Mouse (Mus musculus) stomach, adult 2 months (tissue): ENCODE data around the gene Kat8. TPM values are rescaled to one million over a fixed set of nuclear protein-coding genes. Genes with fewer than 3 reads are reported as not detected.

Source experiments
- polyA plus RNA-seq: library from polyadenylated mRNA; depleted of rRNA; stranded (reverse); fragments of >200 nt; gene quantifications from 2 replicates; pipeline ENCODE4 v1.2.3, GENCODE M21; 2012; rRNA removed

Gene Kat8
- 4.1 and 4.7 TPM in 2 replicates for polyA plus RNA-seq

GRCm38 (mm10) chr7:127912190-127912871, at the start of gene Kat8:
TSS of gene Kat8 (plus strand) at chr7:127912516.

GRCm38 (mm10) chr7:127876041-127876466, 36.3 kb upstream of the Kat8 start, which contains the start of gene Zfp646:
TSS of gene Zfp646 (plus strand) at chr7:127876221.

GRCm38 (mm10) chr7:127876467-127877348, 35.6 kb upstream of the Kat8 start, which contains the start of gene Zfp668:
TSS of gene Zfp668 (minus strand) at chr7:127876828.

GRCm38 (mm10) chr7:127890798-127891197, 21.5 kb upstream of the Kat8 start, which contains the start of gene Prss53:
TSS of gene Prss53 (minus strand) at chr7:127890970.

GRCm38 (mm10) chr7:127895442-127895841, 16.9 kb upstream of the Kat8 start, which contains the start of the genes Gm21974 and Vkorc1:
TSS of gene Gm21974 (minus strand) at chr7:127895454.
TSS of gene Vkorc1 (minus strand) at chr7:127895617.

GRCm38 (mm10) chr7:127903971-127904796, 8.1 kb upstream of the Kat8 start, which contains the start of gene Bckdk:
TSS of gene Bckdk (plus strand) at chr7:127904082.

GRCm38 (mm10) chr7:127929923-127930322, 17.6 kb downstream of the Kat8 start, which contains the start of gene Prss8:
TSS of gene Prss8 (minus strand) at chr7:127930104.

GRCm38 (mm10) chr7:127946470-127947023, 34.2 kb downstream of the Kat8 start, which contains the start of gene Prss36:
TSS of gene Prss36 (minus strand) at chr7:127946725.

GRCm38 (mm10) chr7:127967004-127967921, 54.9 kb downstream of the Kat8 start, which contains the start of gene Fus:
TSS of gene Fus (plus strand) at chr7:127967457.

Other genes with a start within 250 kb of the Kat8 start
- gene Bcl7c, start 203.6 kb upstream of the Kat8 start, polyA plus RNA-seq = 20.6 and 22.6 TPM in 2 replicates
- gene Ctf1, start 199.8 kb upstream of the Kat8 start, polyA plus RNA-seq = 20.2 and 35.6 TPM in 2 replicates
- gene Ctf2, start 180.3 kb upstream of the Kat8 start, polyA plus RNA-seq = not detected in 2 replicates
- 22.9 and 30.3 TPM in 2 replicates for gene Fbxl19, start 168.0 kb upstream of the Kat8 start, polyA plus RNA-seq
- 20.9 and 23.7 TPM in 2 replicates for gene Orai3, start 142.7 kb upstream of the Kat8 start, polyA plus RNA-seq
- 4.1 and 4.5 TPM in 2 replicates for gene Setd1a, start 135.8 kb upstream of the Kat8 start, polyA plus RNA-seq
- not detected in 2 replicates for gene Gm49388, start 126.9 kb upstream of the Kat8 start, polyA plus RNA-seq
- 21.9 and 24.6 TPM in 2 replicates for gene Hsd3b7, start 111.9 kb upstream of the Kat8 start, polyA plus RNA-seq
- gene Stx4a, start 88.2 kb upstream of the Kat8 start, polyA plus RNA-seq = 26.6 and 29.8 TPM in 2 replicates
- gene Stx1b, start 88.0 kb upstream of the Kat8 start, polyA plus RNA-seq = 2.1 and 2.7 TPM in 2 replicates
- 5.6 and 6.4 TPM in 2 replicates for gene Zfp646, start 36.3 kb upstream of the Kat8 start, polyA plus RNA-seq
- gene Zfp668, start 35.7 kb upstream of the Kat8 start, polyA plus RNA-seq = 3.4 TPM in 2 replicates
- 2.9 and 3.2 TPM in 2 replicates for gene Prss53, start 21.5 kb upstream of the Kat8 start, polyA plus RNA-seq
- not detected in 2 replicates for gene Gm21974, start 17.1 kb upstream of the Kat8 start, polyA plus RNA-seq
- gene Vkorc1, start 16.9 kb upstream of the Kat8 start, polyA plus RNA-seq = 72.4 and 102 TPM in 2 replicates
- 75.1 and 76.5 TPM in 2 replicates for gene Bckdk, start 8.4 kb upstream of the Kat8 start, polyA plus RNA-seq
- gene Prss8, start 17.6 kb downstream of the Kat8 start, polyA plus RNA-seq = 112 and 116 TPM in 2 replicates
- 10.6 and 11.3 TPM in 2 replicates for gene Prss36, start 34.2 kb downstream of the Kat8 start, polyA plus RNA-seq
- 67.4 and 92.5 TPM in 2 replicates for gene Fus, start 54.9 kb downstream of the Kat8 start, polyA plus RNA-seq
- 87.6 and 101 TPM in 2 replicates for gene Pycard, start 81.4 kb downstream of the Kat8 start, polyA plus RNA-seq
- 4.5 and 4.9 TPM in 2 replicates for gene Trim72, start 91.4 kb downstream of the Kat8 start, polyA plus RNA-seq
- 1.7 and 3.5 TPM in 2 replicates for gene Itgam, start 150.1 kb downstream of the Kat8 start, polyA plus RNA-seq
- gene Gm49368, start 150.2 kb downstream of the Kat8 start, polyA plus RNA-seq = not detected in 2 replicates
- gene Itgax, start 217.0 kb downstream of the Kat8 start, polyA plus RNA-seq = 0.73 and 1.2 TPM in 2 replicates
- 0.14 TPM in 1 of 2 replicates, not detected in the other for gene Itgad, start 241.9 kb downstream of the Kat8 start, polyA plus RNA-seq